Mouse (Mus musculus): Measurements from ENCODE around the gene Srebf2. TPM values are rescaled to one million over a fixed set of nuclear protein-coding genes. Genes with fewer than 3 reads are reported as not detected.
"Not testable (repeated sequence)": the region's sequence is repeated elsewhere in the genome, so short reads cannot be mapped to it uniquely, and the experiment has no call there.

Gene Srebf2
- polyA plus RNA-seq, 1 experiment from 2014 or later, result 161 TPM

- no peak overlapping the region for H3K27ac ChIP-seq (ENCODE audit: low read length)
- no peak for ATAC-seq (ENCODE audit: insufficient read depth, low FRiP score)
- WGBS, result 84% methylated on average over 4 of the region's 4 CpGs
Observed at GRCm38 (mm10) chr15:82232651-82233050, 85.7 kb downstream of the Srebf2 start.

GRCm38 (mm10) chr15:82235661-82236060 is 88.7 kb downstream of the Srebf2 start:
- Histone ChIP-seq H3K27ac (ENCODE audit: low read length) (no peak overlapping the region), H3K9me3 (replicated peaks; ENCODE audit: control insufficient read depth, low read length) (no peaks in the 10 kb centered on the region), H3K36me3 (ENCODE audit: control insufficient read depth, insufficient read depth, low read length) (no peaks in the 10 kb centered on the region), H3K9ac (ENCODE audit: low read length) (no peak overlapping the region), H3K27me3 (ENCODE audit: control insufficient read depth, insufficient read depth, low read length) (no peaks in the 10 kb centered on the region), H3K4me1 (ENCODE audit: control insufficient read depth, insufficient read depth, low read length) (no peaks in the 10 kb centered on the region), H3K4me2 (ENCODE audit: low read depth, low read length) (no peak overlapping the region), H3K4me3 (replicated peaks; ENCODE audit: low read length) (no peak overlapping the region)
- ATAC-seq (ENCODE audit: insufficient read depth, low FRiP score), result 0 out of 2 replicates have a peak, but pooled peaks have one; percentile 18
- 58% methylated on average over 10 of the region's 10 CpGs for WGBS

More at GRCm38 (mm10) chr15:82232651-82233050, 85.7 kb downstream of the Srebf2 start:
- no peaks in the 10 kb centered on the region for H3K36me3 ChIP-seq (ENCODE audit: control insufficient read depth, insufficient read depth, low read length)
- no peaks in the 10 kb centered on the region for H3K9me3 ChIP-seq (replicated peaks; ENCODE audit: control insufficient read depth, low read length)
- H3K9ac ChIP-seq (ENCODE audit: low read length), result no peak overlapping the region
- H3K4me2 ChIP-seq (ENCODE audit: low read depth, low read length), result no peak overlapping the region
- H3K4me1 ChIP-seq (ENCODE audit: control insufficient read depth, insufficient read depth, low read length), result no peaks in the 10 kb centered on the region
- H3K27me3 ChIP-seq (ENCODE audit: control insufficient read depth, insufficient read depth, low read length), result no peaks in the 10 kb centered on the region
- H3K4me3 ChIP-seq (replicated peaks; ENCODE audit: low read length), result no peak overlapping the region

GRCm38 (mm10) chr15:82236565-82236964 is 89.6 kb downstream of the Srebf2 start:
- Histone ChIP-seq H3K4me2 (ENCODE audit: low read depth, low read length) (no peak overlapping the region), H3K9me3 (replicated peaks; ENCODE audit: control insufficient read depth, low read length) (no peaks in the 10 kb centered on the region), H3K27me3 (ENCODE audit: control insufficient read depth, insufficient read depth, low read length) (no peaks in the 10 kb centered on the region), H3K4me3 (replicated peaks; ENCODE audit: low read length) (no peak overlapping the region), H3K9ac (ENCODE audit: low read length) (no peak overlapping the region), H3K4me1 (ENCODE audit: control insufficient read depth, insufficient read depth, low read length) (no peaks in the 10 kb centered on the region), H3K36me3 (ENCODE audit: control insufficient read depth, insufficient read depth, low read length) (no peaks in the 10 kb centered on the region), H3K27ac (ENCODE audit: low read length) (no peak overlapping the region)
- peak; percentile 80; the same call in 1 of the 2 replicates for ATAC-seq (ENCODE audit: insufficient read depth, low FRiP score)
- 20% methylated on average over 5 of the region's 5 CpGs for WGBS

GRCm38 (mm10) chr15:82243311-82243710 is 96.3 kb downstream of the Srebf2 start:
- peak overlapping the region; percentile 82 for H3K4me3 ChIP-seq (replicated peaks; ENCODE audit: low read length)
- H3K4me1 ChIP-seq (ENCODE audit: control insufficient read depth, insufficient read depth, low read length), result peaks cover 7% of the 10 kb centered on the region; the same call in 1 of the 2 replicates
- H3K9ac ChIP-seq (ENCODE audit: low read length), result peak overlapping the region; percentile 75
- no peaks in the 10 kb centered on the region for H3K36me3 ChIP-seq (ENCODE audit: control insufficient read depth, insufficient read depth, low read length)
- no peak overlapping the region for H3K27ac ChIP-seq (ENCODE audit: low read length)
- ATAC-seq (ENCODE audit: insufficient read depth, low FRiP score), result no peak
- H3K27me3 ChIP-seq (ENCODE audit: control insufficient read depth, insufficient read depth, low read length), result no peaks in the 10 kb centered on the region
- WGBS, result 71% methylated on average over 3 of the region's 3 CpGs
- H3K9me3 ChIP-seq (replicated peaks; ENCODE audit: control insufficient read depth, low read length), result no peaks in the 10 kb centered on the region
- H3K4me2 ChIP-seq (ENCODE audit: low read depth, low read length), result peak overlapping the region; percentile 90

- peak overlapping the region; percentile 10; the same call in 1 of the 2 replicates for H3K27ac ChIP-seq (ENCODE audit: low read length)
- ATAC-seq (ENCODE audit: insufficient read depth, low FRiP score), result peak; percentile 8; the same call in 1 of the 2 replicates
Observed at GRCm38 (mm10) chr15:82243742-82244114, 96.7 kb downstream of the Srebf2 start.

GRCm38 (mm10) chr15:82244115-82244804 is 97.3 kb downstream of the Srebf2 start, which contains the start of gene Cenpm:
Gene Cenpm, minus strand, starts transcription at chr15:82244748.
- Histone ChIP-seq H3K9me3 (replicated peaks; ENCODE audit: control insufficient read depth, low read length) (no peaks in the 10 kb centered on the region), H3K27ac (ENCODE audit: low read length) (peak within 1 kb of the TSS; percentile 71), H3K4me2 (ENCODE audit: low read depth, low read length) (peak within 1 kb of the TSS; percentile 90), H3K27me3 (ENCODE audit: control insufficient read depth, insufficient read depth, low read length) (no peaks in the 10 kb centered on the region), H3K4me1 (ENCODE audit: control insufficient read depth, insufficient read depth, low read length) (peaks cover 7% of the 10 kb centered on the region; the same call in 1 of the 2 replicates), H3K4me3 (replicated peaks; ENCODE audit: low read length) (peak within 1 kb of the TSS; percentile 82), H3K9ac (ENCODE audit: low read length) (peak within 1 kb of the TSS; percentile 75), H3K36me3 (ENCODE audit: control insufficient read depth, insufficient read depth, low read length) (no peaks in the 10 kb centered on the region)
- 0% methylated on average over 65 of the region's 65 CpGs for WGBS
- ATAC-seq (ENCODE audit: insufficient read depth, low FRiP score), result peak; percentile 97

More at GRCm38 (mm10) chr15:82243742-82244114, 96.7 kb downstream of the Srebf2 start:
- Histone ChIP-seq H3K4me3 (replicated peaks; ENCODE audit: low read length) (peak overlapping the region; percentile 82), H3K4me2 (ENCODE audit: low read depth, low read length) (peak overlapping the region; percentile 90), H3K36me3 (ENCODE audit: control insufficient read depth, insufficient read depth, low read length) (no peaks in the 10 kb centered on the region), H3K27me3 (ENCODE audit: control insufficient read depth, insufficient read depth, low read length) (no peaks in the 10 kb centered on the region), H3K9me3 (replicated peaks; ENCODE audit: control insufficient read depth, low read length) (no peaks in the 10 kb centered on the region), H3K9ac (ENCODE audit: low read length) (peak overlapping the region; percentile 75), H3K4me1 (ENCODE audit: control insufficient read depth, insufficient read depth, low read length) (peaks cover 7% of the 10 kb centered on the region; the same call in 1 of the 2 replicates)
- 2% methylated on average over 12 of the region's 12 CpGs for WGBS

GRCm38 (mm10) chr15:82244805-82245161 is 97.8 kb downstream of the Srebf2 start:
- peak overlapping the region; percentile 75 for H3K9ac ChIP-seq (ENCODE audit: low read length)
- peak overlapping the region; percentile 71 for H3K27ac ChIP-seq (ENCODE audit: low read length)
- H3K36me3 ChIP-seq (ENCODE audit: control insufficient read depth, insufficient read depth, low read length); H3K4me1 ChIP-seq (ENCODE audit: control insufficient read depth, insufficient read depth, low read length); H3K9me3 ChIP-seq (replicated peaks; ENCODE audit: control insufficient read depth, low read length); H3K27me3 ChIP-seq (ENCODE audit: control insufficient read depth, insufficient read depth, low read length): not testable (repeated sequence)
- peak overlapping the region; percentile 90 for H3K4me2 ChIP-seq (ENCODE audit: low read depth, low read length)
- ATAC-seq (ENCODE audit: insufficient read depth, low FRiP score), result 0 out of 2 replicates have a peak, but pooled peaks have one; percentile 2
- 22% methylated on average over 9 of the region's 9 CpGs for WGBS
- H3K4me3 ChIP-seq (replicated peaks; ENCODE audit: low read length), result peak overlapping the region; percentile 82

GRCm38 (mm10) chr15:82247131-82247776 is 100.3 kb downstream of the Srebf2 start:
- H3K9ac ChIP-seq (ENCODE audit: low read length), result no peak overlapping the region
- no peaks in the 10 kb centered on the region for H3K27me3 ChIP-seq (ENCODE audit: control insufficient read depth, insufficient read depth, low read length)
- 62% methylated on average over 3 of the region's 3 CpGs for WGBS
- no peak overlapping the region for H3K4me3 ChIP-seq (replicated peaks; ENCODE audit: low read length)
- no peak for ATAC-seq (ENCODE audit: insufficient read depth, low FRiP score)
- no peaks in the 10 kb centered on the region for H3K36me3 ChIP-seq (ENCODE audit: control insufficient read depth, insufficient read depth, low read length)
- no peak overlapping the region for H3K27ac ChIP-seq (ENCODE audit: low read length)
- no peak overlapping the region for H3K4me2 ChIP-seq (ENCODE audit: low read depth, low read length)
- peaks cover 7% of the 10 kb centered on the region; the same call in 1 of the 2 replicates for H3K4me1 ChIP-seq (ENCODE audit: control insufficient read depth, insufficient read depth, low read length)
- H3K9me3 ChIP-seq (replicated peaks; ENCODE audit: control insufficient read depth, low read length), result no peaks in the 10 kb centered on the region

GRCm38 (mm10) chr15:82251579-82251978 is 104.6 kb downstream of the Srebf2 start:
- H3K4me3 ChIP-seq (replicated peaks; ENCODE audit: low read length), result no peak overlapping the region
- H3K4me1 ChIP-seq (ENCODE audit: control insufficient read depth, insufficient read depth, low read length), result no peaks in the 10 kb centered on the region
- no peak overlapping the region for H3K9ac ChIP-seq (ENCODE audit: low read length)
- no peaks in the 10 kb centered on the region for H3K9me3 ChIP-seq (replicated peaks; ENCODE audit: control insufficient read depth, low read length)
- H3K27ac ChIP-seq (ENCODE audit: low read length), result no peak overlapping the region
- no peaks in the 10 kb centered on the region for H3K27me3 ChIP-seq (ENCODE audit: control insufficient read depth, insufficient read depth, low read length)
- ATAC-seq (ENCODE audit: insufficient read depth, low FRiP score), result no peak
- no peak overlapping the region for H3K4me2 ChIP-seq (ENCODE audit: low read depth, low read length)
- 95% methylated on average over 3 of the region's 3 CpGs for WGBS
- no peaks in the 10 kb centered on the region for H3K36me3 ChIP-seq (ENCODE audit: control insufficient read depth, insufficient read depth, low read length)

Measured in stomach, embryonic 16.5 days (tissue).